Mouse (Mus musculus) leukemia stem cell, adult 10-12 weeks (primary cell): ENCODE measurements around the gene Klrb1. TPM values are rescaled to one million over a fixed set of nuclear protein-coding genes. Genes with fewer than 3 reads are reported as not detected.

Source experiments
- polyA plus RNA-seq: library from polyadenylated mRNA; stranded (reverse); fragments of >175 nt; gene quantifications from 2 replicates; pipeline ENCODE4 v1.2.3, GENCODE M21; 2012; ENCODE audit warnings: low replicate concordance

Gene Klrb1
- polyA plus RNA-seq, result not detected in 2 replicates

GRCm38 (mm10) chr6:128722959-128723358, at the start of gene Klrb1:
Gene Klrb1, minus strand, starts transcription at chr6:128723059.

GRCm38 (mm10) chr6:128662206-128662605, 60.7 kb downstream of the Klrb1 start, which contains the start of gene Clec2h:
Gene Clec2h, plus strand, starts transcription at chr6:128662385.

Other genes with a start within 250 kb of the Klrb1 start
- gene Pzp, start 196.3 kb downstream of the Klrb1 start, polyA plus RNA-seq, result 0.39 TPM in 1 of 2 replicates, not detected in the other
- not detected in 2 replicates for gene A2ml1, start 141.5 kb downstream of the Klrb1 start, polyA plus RNA-seq
- not detected in 2 replicates for gene Klrb1a, start 99.5 kb downstream of the Klrb1 start, polyA plus RNA-seq
- not detected in 2 replicates for gene Clec2h, start 60.7 kb downstream of the Klrb1 start, polyA plus RNA-seq
- gene Klrb1c, start 66.2 kb upstream of the Klrb1 start, polyA plus RNA-seq, result 0.15 TPM in 1 of 2 replicates, not detected in the other
- gene Gm44511, start 103.3 kb upstream of the Klrb1 start, polyA plus RNA-seq, result not detected in 2 replicates
- gene Klrb1b, start 103.3 kb upstream of the Klrb1 start, polyA plus RNA-seq, result not detected in 2 replicates
- 0.32 and 0.72 TPM in 2 replicates for gene Clec2i, start 164.5 kb upstream of the Klrb1 start, polyA plus RNA-seq
- gene BC035044, start 168.1 kb upstream of the Klrb1 start, polyA plus RNA-seq, result 0.44 and 0.55 TPM in 2 replicates
- gene Clec2g, start 211.3 kb upstream of the Klrb1 start, polyA plus RNA-seq, result not detected in 2 replicates